ENCODE assay signal across 8 mouse cellular contexts in the genomic region with DNA sequence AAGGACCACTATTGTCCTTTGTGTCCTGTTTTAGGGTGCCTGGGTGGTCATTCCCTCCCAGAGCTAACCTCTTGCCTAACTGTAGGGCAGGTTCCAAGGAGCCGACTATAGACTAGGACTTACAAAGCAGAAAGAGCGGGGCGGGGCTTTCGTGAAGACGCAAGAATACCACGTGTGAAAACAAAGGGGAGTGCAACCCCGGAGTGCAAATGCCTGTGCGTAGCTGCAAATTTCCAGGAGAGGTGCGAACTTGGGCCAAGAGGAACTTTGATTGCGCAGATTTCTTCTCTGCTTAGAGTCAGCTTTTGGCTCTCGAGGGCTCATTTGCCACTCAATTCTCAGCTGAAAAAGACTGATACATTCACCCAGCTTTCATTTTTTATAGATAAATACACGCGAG. TPM values are rescaled to one million over a fixed set of nuclear protein-coding genes. Genes with fewer than 3 reads are reported as not detected.
A peak's percentile ranks its signal among the peaks of the same experiment; 100 is the strongest.
DNase-seq lines count a peak whose midpoint lies in the region; ATAC-seq lines count a peak whose summit lies in the region.

No protein-coding gene starts in this region.

- H3K9me3 ChIP-seq in forebrain, embryonic 14.5 days (replicated peaks; ENCODE audit: control insufficient read depth, low read length): no peaks in the 10 kb centered on the region
- H3K9me3 ChIP-seq in hindbrain, embryonic 14.5 days (ENCODE audit: control insufficient read depth, low read length): no peaks in the 10 kb centered on the region
- H3K9me3 ChIP-seq in limb, embryonic 15.5 days: no peaks in the 10 kb centered on the region
- no peaks in the 10 kb centered on the region for H3K9me3 ChIP-seq in midbrain, embryonic 14.5 days (ENCODE audit: control insufficient read depth, low read length)
- no peaks in the 10 kb centered on the region for H3K9me3 ChIP-seq in stomach, embryonic 15.5 days

- under 1% methylated on average over 13 of the region's 13 CpGs for WGBS in forebrain, embryonic 14.5 days
- under 1% methylated on average over 13 of the region's 13 CpGs for WGBS in hindbrain, embryonic 14.5 days
- under 1% methylated on average over 13 of the region's 13 CpGs for WGBS in limb, embryonic 15.5 days
- under 1% methylated on average over 13 of the region's 13 CpGs for WGBS in midbrain, embryonic 14.5 days
- WGBS in stomach, embryonic 15.5 days: under 1% methylated on average over 13 of the region's 13 CpGs

- no peaks in the 10 kb centered on the region for H3K27me3 ChIP-seq in forebrain, embryonic 14.5 days (replicated peaks; ENCODE audit: control insufficient read depth, insufficient read depth, low read length)
- no peaks in the 10 kb centered on the region for H3K27me3 ChIP-seq in hindbrain, embryonic 14.5 days (ENCODE audit: control insufficient read depth, insufficient read depth, low read length)
- no peaks in the 10 kb centered on the region for H3K27me3 ChIP-seq in limb, embryonic 15.5 days
- H3K27me3 ChIP-seq in midbrain, embryonic 14.5 days (ENCODE audit: control insufficient read depth, insufficient read depth, low read length): no peaks in the 10 kb centered on the region
- H3K27me3 ChIP-seq in stomach, embryonic 15.5 days (replicated peaks): no peaks in the 10 kb centered on the region

- peaks cover 17% of the 10 kb centered on the region for H3K4me1 ChIP-seq in forebrain, embryonic 14.5 days (ENCODE audit: control insufficient read depth, insufficient read depth, low read length)
- H3K4me1 ChIP-seq in hindbrain, embryonic 14.5 days (replicated peaks; ENCODE audit: control insufficient read depth, insufficient read depth, low read length): peaks cover 36% of the 10 kb centered on the region
- peaks cover 16% of the 10 kb centered on the region for H3K4me1 ChIP-seq in limb, embryonic 15.5 days
- peaks cover 38% of the 10 kb centered on the region for H3K4me1 ChIP-seq in midbrain, embryonic 14.5 days (ENCODE audit: control insufficient read depth, insufficient read depth, low read length)
- peaks cover 26% of the 10 kb centered on the region; the same call in 1 of the 2 replicates for H3K4me1 ChIP-seq in stomach, embryonic 15.5 days

- peak overlapping the region; percentile 96 for H3K9ac ChIP-seq in forebrain, embryonic 14.5 days (ENCODE audit: low read length)
- peak overlapping the region; percentile 65 for H3K9ac ChIP-seq in hindbrain, embryonic 14.5 days
- H3K9ac ChIP-seq in limb, embryonic 15.5 days: peak overlapping the region; percentile 4; the same call in 1 of the 2 replicates
- peak overlapping the region; percentile 94 for H3K9ac ChIP-seq in midbrain, embryonic 14.5 days (replicated peaks; ENCODE audit: low read length)
- H3K9ac ChIP-seq in stomach, embryonic 15.5 days: 0 out of 2 replicates have a peak overlapping the region, but pooled peaks have one; percentile 19

- peak; percentile 80 for ATAC-seq in forebrain, embryonic 14.5 days
- ATAC-seq in hindbrain, embryonic 14.5 days (ENCODE audit: low FRiP score): peak; percentile 54; the same call in 1 of the 2 replicates
- 0 out of 2 replicates have a peak, but pooled peaks have one; percentile 61 for ATAC-seq in limb, embryonic 15.5 days (ENCODE audit: insufficient number of reproducible peaks, low FRiP score, low TSS enrichment, low read depth)
- peak; percentile 60; the same call in 1 of the 2 replicates for ATAC-seq in midbrain, embryonic 14.5 days (ENCODE audit: low FRiP score, low TSS enrichment)
- ATAC-seq in stomach, embryonic 15.5 days (ENCODE audit: insufficient read depth, low FRiP score, low read depth): peak; percentile 45; the same call in 1 of the 2 replicates

- H3K4me2 ChIP-seq in forebrain, embryonic 14.5 days (ENCODE audit: low read length): peak overlapping the region; percentile 90
- H3K4me2 ChIP-seq in hindbrain, embryonic 14.5 days (replicated peaks): peak overlapping the region; percentile 74
- H3K4me2 ChIP-seq in limb, embryonic 15.5 days: peak overlapping the region; percentile 69
- peak overlapping the region; percentile 77 for H3K4me2 ChIP-seq in midbrain, embryonic 14.5 days (ENCODE audit: low read length)
- peak overlapping the region; percentile 83 for H3K4me2 ChIP-seq in stomach, embryonic 15.5 days

- H3K4me3 ChIP-seq in forebrain, embryonic 14.5 days (ENCODE audit: low read depth, low read length): peak overlapping the region; percentile 83
- peak overlapping the region; percentile 76 for H3K4me3 ChIP-seq in hindbrain, embryonic 14.5 days (replicated peaks; ENCODE audit: low read length)
- H3K4me3 ChIP-seq in limb, embryonic 15.5 days: peak overlapping the region; percentile 97
- peak overlapping the region; percentile 85 for H3K4me3 ChIP-seq in midbrain, embryonic 14.5 days (replicated peaks; ENCODE audit: low read depth, low read length)
- peak overlapping the region; percentile 99 for H3K4me3 ChIP-seq in stomach, embryonic 15.5 days (replicated peaks)

- H3K27ac ChIP-seq in forebrain, embryonic 14.5 days (ENCODE audit: low read depth, low read length): peak overlapping the region; percentile 48
- no peak overlapping the region for H3K27ac ChIP-seq in hindbrain, embryonic 14.5 days
- H3K27ac ChIP-seq in limb, embryonic 15.5 days: no peak overlapping the region
- peak overlapping the region; percentile 41; the same call in 1 of the 2 replicates for H3K27ac ChIP-seq in midbrain, embryonic 14.5 days (replicated peaks; ENCODE audit: low read depth, low read length)
- H3K27ac ChIP-seq in stomach, embryonic 15.5 days: no peak overlapping the region

- H3K36me3 ChIP-seq in forebrain, embryonic 14.5 days (ENCODE audit: control insufficient read depth, insufficient read depth, low read length): peaks cover 21% of the 10 kb centered on the region
- H3K36me3 ChIP-seq in hindbrain, embryonic 14.5 days (replicated peaks; ENCODE audit: control insufficient read depth, insufficient read depth): peaks cover 14% of the 10 kb centered on the region
- peaks cover 17% of the 10 kb centered on the region for H3K36me3 ChIP-seq in limb, embryonic 15.5 days
- H3K36me3 ChIP-seq in midbrain, embryonic 14.5 days (ENCODE audit: control insufficient read depth, insufficient read depth, low read length): peaks cover 17% of the 10 kb centered on the region
- H3K36me3 ChIP-seq in stomach, embryonic 15.5 days: no peaks in the 10 kb centered on the region

- DNase-seq in layer of hippocampus, adult 9-11 months: peak; percentile 51
- no peak for DNase-seq in layer of hippocampus, postnatal 14 days (ENCODE audit: low spot score in 2 of 2)
- peak; percentile 69 for DNase-seq in c-Kit-positive CD71-negative TER-119-negative erythroid progenitor cells, embryonic 14.5 days (ENCODE audit: low read depth)
- DNase-seq in forebrain, embryonic 14.5 days (ENCODE audit: low spot score): peak; percentile 92
- peak; percentile 74 for DNase-seq in hindbrain, embryonic 14.5 days (ENCODE audit: low spot score)
- DNase-seq in midbrain, embryonic 14.5 days: peak; percentile 89

RNA-seq across cellular contexts. Expression of gene Zscan2, which starts 0.5 kb away (rescaled TPM):
- total RNA-seq in layer of hippocampus, postnatal 14 days (2021): 10 to 100 TPM; 12.2 to 13.0 TPM
- polyA plus RNA-seq in forebrain, embryonic 14.5 days (2014; fragmentation: Nextera tagmentation; extraction: Ambion mirVana): 5.6 and 5.7 TPM in 2 replicates
- 4.1 and 4.4 TPM in 2 replicates for polyA plus RNA-seq in hindbrain, embryonic 14.5 days (2014; fragmentation: Nextera tagmentation; extraction: Ambion mirVana)
- polyA plus RNA-seq in limb, embryonic 15.5 days (2015; fragmentation: Nextera tagmentation; extraction: Ambion mirVana): 2.3 and 2.6 TPM in 2 replicates
- 5.8 and 7.1 TPM in 2 replicates for polyA plus RNA-seq in midbrain, embryonic 14.5 days (2014; fragmentation: Nextera tagmentation; extraction: Ambion mirVana)
- 1.6 and 2.1 TPM in 2 replicates for polyA plus RNA-seq in stomach, embryonic 15.5 days (2015; fragmentation: Nextera tagmentation; extraction: Ambion mirVana)

RNA-seq across cellular contexts. Expression of gene Iqgap1, which starts 34.5 kb away (rescaled TPM):
- 10 to 100 TPM; 26.3 TPM for total RNA-seq in layer of hippocampus, postnatal 14 days (2021)
- 16.5 and 21.5 TPM in 2 replicates for polyA plus RNA-seq in forebrain, embryonic 14.5 days (2014; fragmentation: Nextera tagmentation; extraction: Ambion mirVana)
- 19.6 and 24.7 TPM in 2 replicates for polyA plus RNA-seq in hindbrain, embryonic 14.5 days (2014; fragmentation: Nextera tagmentation; extraction: Ambion mirVana)
- 98.9 and 103 TPM in 2 replicates for polyA plus RNA-seq in limb, embryonic 15.5 days (2015; fragmentation: Nextera tagmentation; extraction: Ambion mirVana)
- polyA plus RNA-seq in midbrain, embryonic 14.5 days (2014; fragmentation: Nextera tagmentation; extraction: Ambion mirVana): 14.0 and 22.3 TPM in 2 replicates
- polyA plus RNA-seq in stomach, embryonic 15.5 days (2015; fragmentation: Nextera tagmentation; extraction: Ambion mirVana): 84.2 TPM in 2 replicates

RNA-seq across cellular contexts. Expression of gene Wdr73, which starts 40.8 kb away (rescaled TPM):
- total RNA-seq in layer of hippocampus, postnatal 14 days (2021): 10 to 100 TPM; 24.6 to 30.3 TPM
- polyA plus RNA-seq in forebrain, embryonic 14.5 days (2014; fragmentation: Nextera tagmentation; extraction: Ambion mirVana): 36.3 and 38.1 TPM in 2 replicates
- polyA plus RNA-seq in hindbrain, embryonic 14.5 days (2014; fragmentation: Nextera tagmentation; extraction: Ambion mirVana): 31.7 and 32.3 TPM in 2 replicates
- polyA plus RNA-seq in limb, embryonic 15.5 days (2015; fragmentation: Nextera tagmentation; extraction: Ambion mirVana): 26.3 and 27.4 TPM in 2 replicates
- 32.8 and 36.1 TPM in 2 replicates for polyA plus RNA-seq in midbrain, embryonic 14.5 days (2014; fragmentation: Nextera tagmentation; extraction: Ambion mirVana)
- 33.2 and 33.7 TPM in 2 replicates for polyA plus RNA-seq in stomach, embryonic 15.5 days (2015; fragmentation: Nextera tagmentation; extraction: Ambion mirVana)

RNA-seq across cellular contexts. Expression of gene Nmb, which starts 44.6 kb away (rescaled TPM):
- total RNA-seq in layer of hippocampus, postnatal 14 days (2021): 10 to 100 TPM in 1 of 2 experiments, 1 to 10 TPM in 1; 9.6 to 11.8 TPM
- polyA plus RNA-seq in forebrain, embryonic 14.5 days (2014; fragmentation: Nextera tagmentation; extraction: Ambion mirVana): 3.8 and 7.9 TPM in 2 replicates
- 8.7 and 10.6 TPM in 2 replicates for polyA plus RNA-seq in hindbrain, embryonic 14.5 days (2014; fragmentation: Nextera tagmentation; extraction: Ambion mirVana)
- 5.6 and 6.6 TPM in 2 replicates for polyA plus RNA-seq in limb, embryonic 15.5 days (2015; fragmentation: Nextera tagmentation; extraction: Ambion mirVana)
- polyA plus RNA-seq in midbrain, embryonic 14.5 days (2014; fragmentation: Nextera tagmentation; extraction: Ambion mirVana): 8.5 and 9.0 TPM in 2 replicates
- polyA plus RNA-seq in stomach, embryonic 15.5 days (2015; fragmentation: Nextera tagmentation; extraction: Ambion mirVana): 5.1 TPM in 2 replicates

Comparison
In these comparisons a context has a peak if more than half of its experiments do, and no peak if none do; other contexts are left out.
1. DNase-seq: peak in layer of hippocampus, adult 9-11 months (single experiment), c-Kit-positive CD71-negative TER-119-negative erythroid progenitor cells, embryonic 14.5 days (single experiment), forebrain, embryonic 14.5 days (single experiment), hindbrain, embryonic 14.5 days (single experiment) and midbrain, embryonic 14.5 days (single experiment); none in layer of hippocampus, postnatal 14 days (0 of 2).
2. H3K27ac ChIP-seq: peak in forebrain, embryonic 14.5 days (single experiment) and midbrain, embryonic 14.5 days (single experiment); none in hindbrain, embryonic 14.5 days (single experiment), limb, embryonic 15.5 days (single experiment) and stomach, embryonic 15.5 days (single experiment).
3. H3K9ac ChIP-seq: peak in every context shown above with its lines; median percentile 96 in forebrain, embryonic 14.5 days; 94 in midbrain, embryonic 14.5 days; 65 in hindbrain, embryonic 14.5 days; 19 in stomach, embryonic 15.5 days; 4 in limb, embryonic 15.5 days.
4. Peak in every context shown above with its lines, with median percentiles within 50 percentile points of each other: ATAC-seq, H3K4me2 ChIP-seq and H3K4me3 ChIP-seq.